Mouse (Mus musculus): ENCODE data around the gene Insrr.
"Not testable (repeated sequence)": the region's sequence is repeated elsewhere in the genome, so short reads cannot be mapped to it uniquely, and the experiment has no call there.

Gene Insrr

GRCm38 (mm10) chr3:87778283-87778682, 18.5 kb upstream of the Insrr start:
- DNase-seq (ENCODE audit: extremely low spot score, low read depth, low spot score), result no peak

DNA sequence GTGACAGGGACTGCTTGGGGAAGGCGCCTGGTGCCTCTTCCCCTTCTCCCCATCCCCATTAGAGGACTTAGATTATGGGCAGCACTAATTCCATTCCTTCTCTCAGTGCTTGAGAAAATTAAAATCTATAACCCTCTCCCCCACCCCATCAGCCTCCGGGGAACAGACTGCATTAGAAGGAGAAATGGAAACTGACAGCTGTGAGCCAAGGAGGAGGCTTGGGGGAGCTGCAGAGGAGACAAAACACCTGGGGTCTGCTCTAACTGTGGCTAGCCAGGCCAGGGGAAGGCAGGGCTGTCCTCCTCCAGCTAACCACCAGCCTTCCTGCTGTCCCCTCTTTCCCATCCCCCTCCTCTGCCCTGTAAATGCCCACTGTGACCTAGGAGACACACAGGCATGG, 17.7 kb upstream of the Insrr start:
- DNase-seq (ENCODE audit: extremely low spot score, low read depth, low spot score), result no peak

DNA sequence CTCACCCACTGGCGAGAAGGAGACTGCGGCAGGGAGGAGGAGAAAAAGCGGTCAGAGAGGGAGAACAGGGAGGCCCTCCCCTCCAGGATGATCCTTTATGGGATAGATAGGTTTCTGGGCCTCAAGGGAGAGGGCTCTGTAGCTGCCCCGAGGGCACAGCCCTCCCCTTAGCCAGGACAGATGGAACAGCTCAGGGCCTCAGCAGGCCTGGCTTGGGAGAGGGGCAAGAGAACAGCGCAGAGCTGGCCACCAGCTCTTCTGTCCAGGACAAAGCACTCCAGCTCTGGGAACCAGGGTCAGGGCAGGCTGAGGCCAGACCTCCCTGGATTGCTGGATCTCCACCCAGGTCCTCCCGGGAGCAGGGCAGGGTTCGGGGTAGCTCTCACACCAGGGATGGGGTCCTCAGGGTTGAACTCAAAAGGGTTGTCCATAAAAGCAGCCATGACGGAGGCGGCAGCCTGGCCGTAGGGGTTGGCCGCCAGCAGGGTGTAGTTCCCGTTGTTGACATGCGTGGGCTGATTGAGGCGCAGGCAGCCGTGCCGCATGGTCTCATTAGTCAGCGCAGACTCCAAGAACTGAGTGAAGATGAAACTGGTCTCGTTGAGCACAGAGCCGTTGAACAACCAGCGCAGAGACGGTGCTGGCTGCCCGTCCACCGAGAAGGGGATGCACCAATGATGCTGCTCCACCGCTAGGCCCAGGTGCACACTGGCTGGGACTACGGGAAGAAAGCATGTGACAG, 13.3 kb upstream of the Insrr start:
- DNase-seq (ENCODE audit: extremely low spot score, low read depth, low spot score), result no peak

DNA sequence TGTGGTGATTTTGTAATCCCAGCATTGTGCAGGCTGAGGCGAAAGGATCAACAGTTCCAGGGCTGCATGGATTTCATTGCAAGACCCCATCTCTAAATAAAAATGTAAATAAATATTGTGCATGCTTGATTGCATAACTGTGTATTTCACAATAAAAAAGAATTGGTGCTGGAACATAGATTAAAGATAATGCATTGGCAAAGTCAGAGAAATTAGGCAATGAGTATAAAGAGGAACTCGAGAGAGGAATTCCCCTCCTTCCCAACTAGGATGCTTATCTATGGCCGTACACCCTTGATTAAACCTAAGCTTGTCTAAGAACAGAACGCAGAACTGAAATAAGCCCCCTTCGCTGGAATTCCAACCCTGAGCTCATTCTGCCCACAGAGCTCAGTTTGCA, 11.6 kb upstream of the Insrr start:
- DNase-seq (ENCODE audit: extremely low spot score, low read depth, low spot score), result no peak

DNA sequence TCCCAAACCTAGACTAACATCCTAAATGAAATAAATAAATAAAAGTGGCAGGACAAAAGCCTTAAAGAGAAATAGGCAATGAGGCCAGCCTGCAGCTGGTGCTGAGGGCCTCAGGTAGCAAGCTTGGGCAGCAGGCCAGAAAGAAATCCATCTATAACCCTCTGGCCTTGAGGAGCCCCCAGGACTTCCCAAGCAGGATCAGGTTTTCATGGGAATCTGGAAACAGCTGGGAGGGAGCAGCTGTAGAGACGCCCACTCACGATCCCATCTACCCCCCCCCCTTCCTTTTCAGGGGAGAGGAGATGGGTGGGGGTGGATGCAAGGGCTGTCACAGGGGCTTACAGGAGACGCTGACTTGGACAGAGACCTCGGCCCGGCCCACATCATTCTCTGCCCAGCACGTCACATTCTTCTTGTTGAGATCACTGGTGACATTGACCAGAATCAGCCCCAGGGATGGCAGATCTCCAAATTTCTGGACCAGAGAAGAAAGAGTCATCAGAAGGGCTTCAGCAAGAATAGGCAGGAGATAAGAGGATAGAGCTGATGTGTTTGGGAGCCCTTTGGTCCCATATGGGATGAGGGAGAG, 11.0 kb upstream of the Insrr start:
- DNase-seq (ENCODE audit: extremely low spot score, low read depth, low spot score), result no peak

DNA sequence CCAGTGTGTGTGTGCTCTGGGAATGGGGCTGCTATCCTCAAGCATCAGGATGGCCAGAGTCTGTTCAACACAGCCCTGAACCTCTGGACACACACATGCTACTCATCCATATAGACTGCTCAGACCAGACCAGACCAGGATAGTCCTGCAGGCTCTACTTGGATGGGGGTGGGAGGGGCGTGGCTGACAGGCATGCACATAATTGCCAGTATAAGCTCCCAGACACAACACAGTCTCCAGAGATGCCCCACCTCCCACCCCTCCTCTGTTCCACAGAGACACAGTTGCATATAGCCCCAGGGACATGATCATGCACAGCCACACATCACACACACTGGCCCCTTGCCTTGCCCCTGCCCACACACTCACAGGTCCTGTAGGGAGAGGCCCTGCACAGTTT, 7.5 kb upstream of the Insrr start:
- no peak for DNase-seq (ENCODE audit: extremely low spot score, low read depth, low spot score)

DNA sequence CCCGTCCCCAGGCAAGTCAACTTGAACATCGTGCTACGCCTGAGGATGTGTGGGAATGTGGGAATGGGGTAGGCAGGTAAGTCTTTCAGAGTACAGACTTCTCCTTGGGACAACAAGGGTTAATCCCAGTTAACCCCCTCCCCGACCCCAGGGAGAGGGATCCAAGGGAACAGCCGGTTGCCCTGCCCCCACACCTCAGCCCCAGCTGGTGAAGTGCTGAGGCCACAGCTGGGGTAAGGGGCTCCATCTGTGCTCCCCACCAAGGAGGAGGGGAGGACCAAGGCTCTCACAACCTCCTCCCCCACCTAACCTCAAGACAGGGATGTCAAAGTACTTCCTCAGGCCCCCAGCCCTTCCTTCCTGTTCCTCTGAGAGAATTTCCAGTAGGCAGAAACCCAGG, 7.0 kb upstream of the Insrr start:
- DNase-seq (ENCODE audit: extremely low spot score, low read depth, low spot score), result no peak

DNA sequence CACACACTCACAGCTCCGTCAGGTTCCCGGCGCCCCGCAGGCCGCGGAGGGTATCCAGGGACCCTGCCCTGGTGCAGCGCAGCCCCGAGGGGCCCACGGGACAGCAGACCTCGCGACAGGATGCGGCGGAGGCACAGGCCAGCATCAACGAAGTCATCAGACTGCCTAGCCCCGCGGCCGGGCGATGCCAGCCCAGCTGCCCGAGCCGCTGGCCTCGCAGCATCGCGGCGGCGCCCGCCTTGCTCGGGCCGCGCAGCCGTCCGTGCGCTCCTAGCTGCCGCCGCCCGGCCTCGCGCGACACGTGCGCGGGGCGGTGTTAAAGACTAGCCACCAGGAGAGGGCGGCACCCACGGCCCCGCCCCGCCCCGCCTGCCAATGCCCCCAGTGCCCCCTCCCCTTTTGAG, 1.8 kb upstream of the Insrr start, which contains the start of gene Ntrk1:
Gene Ntrk1, minus strand, starts transcription at position 241 of the 404 bp plus-strand sequence.
- no peak for DNase-seq (ENCODE audit: extremely low spot score, low read depth, low spot score)

DNA sequence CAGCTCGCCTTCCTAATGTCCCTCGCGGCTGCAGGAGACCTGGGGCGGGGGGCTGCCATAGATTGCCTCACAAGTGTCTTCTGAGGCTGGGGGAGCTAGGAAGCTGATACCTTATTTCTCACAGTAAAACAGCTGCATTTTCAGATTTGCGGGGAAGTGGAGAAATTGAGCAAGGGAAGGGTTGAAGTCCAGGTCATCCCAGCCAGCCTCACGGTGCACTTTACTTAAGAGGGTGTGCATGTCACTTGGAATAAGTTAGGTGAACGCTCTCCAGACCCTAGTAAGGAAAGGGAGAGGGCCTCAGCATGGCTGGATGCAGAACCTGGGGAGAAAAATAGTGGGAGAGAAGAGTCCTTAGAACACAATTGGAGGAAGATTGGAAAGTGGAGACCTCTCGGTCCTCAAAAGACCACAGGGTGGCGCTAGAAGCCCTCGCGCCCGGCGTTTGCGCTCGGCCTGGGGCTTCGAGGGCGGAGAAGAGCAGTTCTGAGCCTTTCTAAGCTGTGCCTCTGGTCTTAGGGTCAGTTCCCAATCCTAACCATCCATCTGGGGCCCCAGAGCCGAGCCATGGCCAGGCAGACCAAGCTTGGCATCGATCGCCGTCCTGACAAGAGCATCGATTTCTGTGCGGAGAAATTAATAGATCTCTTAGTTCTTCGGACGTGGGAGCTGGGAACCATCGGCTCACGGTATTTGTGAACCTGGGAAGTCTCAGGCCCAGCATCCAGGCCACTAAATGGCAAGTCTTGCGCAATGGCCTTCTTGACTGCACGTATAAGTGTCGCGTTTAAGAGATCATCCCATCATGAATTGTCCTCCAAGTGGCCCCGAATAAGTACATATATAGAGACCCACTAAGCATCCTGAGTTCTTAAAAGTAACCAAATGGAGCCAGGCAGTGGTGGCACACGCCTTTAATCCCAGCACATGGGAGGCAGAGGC, 1.1 kb upstream of the Insrr start:
- no peak for DNase-seq (ENCODE audit: extremely low spot score, low read depth, low spot score)

- no peak for DNase-seq (ENCODE audit: extremely low spot score, low read depth, low spot score)
Observed at GRCm38 (mm10) chr3:87801681-87802080, 4.9 kb downstream of the Insrr start.

GRCm38 (mm10) chr3:87804038-87804677, 7.4 kb downstream of the Insrr start:
- DNase-seq (ENCODE audit: extremely low spot score, low read depth, low spot score), result no peak

GRCm38 (mm10) chr3:87809322-87809962, 12.7 kb downstream of the Insrr start:
- no peak for DNase-seq (ENCODE audit: extremely low spot score, low read depth, low spot score)

GRCm38 (mm10) chr3:87811297-87811696, 14.5 kb downstream of the Insrr start:
- no peak for DNase-seq (ENCODE audit: extremely low spot score, low read depth, low spot score)

- DNase-seq (ENCODE audit: extremely low spot score, low read depth, low spot score), result no peak
Observed at GRCm38 (mm10) chr3:87812413-87812812, 15.7 kb downstream of the Insrr start.

DNA sequence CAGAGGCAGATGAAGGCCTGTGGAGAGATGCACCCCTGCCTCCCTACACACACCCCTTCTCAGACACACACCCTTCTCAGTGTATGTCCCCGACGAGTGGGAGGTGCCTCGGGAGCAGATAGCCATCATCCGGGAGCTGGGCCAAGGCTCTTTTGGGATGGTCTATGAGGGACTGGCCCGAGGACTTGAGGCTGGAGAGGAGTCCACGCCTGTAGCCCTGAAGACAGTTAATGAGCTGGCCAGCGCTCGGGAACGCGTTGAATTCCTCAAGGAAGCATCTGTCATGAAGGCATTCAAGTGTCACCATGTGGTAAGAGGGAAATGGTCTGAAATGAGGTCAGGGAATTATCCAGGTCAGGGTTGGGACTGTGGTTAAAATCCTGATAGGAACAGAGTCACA, 16.1 kb downstream of the Insrr start:
- DNase-seq (ENCODE audit: extremely low spot score, low read depth, low spot score), result no peak

- no peak for DNase-seq (ENCODE audit: extremely low spot score, low read depth, low spot score)
Observed at GRCm38 (mm10) chr3:87816166-87816565, 19.4 kb downstream of the Insrr start.

DNA sequence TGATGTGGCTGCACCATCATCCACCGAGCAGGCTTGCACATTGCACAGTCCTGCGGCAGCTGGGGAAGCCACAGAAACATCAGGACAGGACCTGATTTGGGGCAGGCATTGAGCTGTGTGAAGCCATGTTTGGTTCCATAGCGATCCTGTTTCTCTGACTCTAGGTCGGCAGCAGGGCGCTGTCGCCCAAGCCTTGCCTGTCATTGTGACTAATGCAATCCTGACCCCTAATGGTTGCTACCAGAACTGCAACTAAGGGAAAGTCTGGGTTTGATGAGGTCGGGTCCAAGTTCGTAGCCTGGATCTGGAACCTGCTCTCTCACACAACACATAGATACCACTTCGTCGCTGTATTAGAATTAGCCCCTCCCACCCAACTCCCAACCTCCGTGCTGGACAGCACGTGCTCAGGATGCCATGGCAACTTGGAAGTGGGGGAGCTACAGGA, 19.9 kb downstream of the Insrr start:
- DNase-seq (ENCODE audit: extremely low spot score, low read depth, low spot score), result peak; percentile 87

- DNase-seq (ENCODE audit: extremely low spot score, low read depth, low spot score), result no peak
Observed at GRCm38 (mm10) chr3:87818226-87818625, 21.5 kb downstream of the Insrr start.

- DNase-seq (ENCODE audit: extremely low spot score, low read depth, low spot score), result not testable (repeated sequence)
Observed at GRCm38 (mm10) chr3:87824206-87824605, 27.5 kb downstream of the Insrr start, which contains the start of gene Pear1. TSS of gene Pear1 (minus strand) at chr3:87824306.

- no peak for DNase-seq (ENCODE audit: extremely low spot score, low read depth, low spot score)
Observed at GRCm38 (mm10) chr3:87828435-87828834, 31.7 kb downstream of the Insrr start.
